Mouse (Mus musculus): Measurements from ENCODE around the gene Gm26920.

DNA sequence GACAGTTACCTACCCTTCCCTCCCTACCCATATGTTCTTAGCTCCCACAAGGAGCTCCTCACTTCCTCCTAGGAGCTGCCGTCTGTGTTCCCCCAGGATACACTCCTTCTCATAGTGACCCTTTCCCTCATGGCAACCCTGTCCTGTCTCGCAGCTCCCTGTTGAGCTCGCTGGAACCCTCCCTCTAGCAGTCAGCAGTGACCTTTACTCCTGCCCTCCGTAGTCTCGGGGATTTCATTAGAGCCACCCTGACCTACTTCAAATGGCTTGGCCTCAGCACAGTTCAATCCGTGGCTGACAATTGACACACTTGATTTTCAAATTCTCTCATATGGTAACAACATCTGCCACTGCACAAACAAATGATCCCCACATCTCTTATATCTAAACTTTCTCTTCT lies 59.5 kb downstream of the Gm26920 start:
- no peak for TF ChIP-seq POLR2A (IDR thresholded peaks at IDR 0.05; ENCODE audit: extremely low read depth, insufficient read depth, low read length)
- TF ChIP-seq CTCF (IDR thresholded peaks at IDR 0.05; ENCODE audit: low read depth, low read length) = no peak

Measured in liver, adult 2 months (tissue).